Mouse (Mus musculus) gastrocnemius, postnatal 36 days (tissue): ENCODE data around the gene Ddhd1. TPM values are rescaled to one million over a fixed set of nuclear protein-coding genes. Genes with fewer than 3 reads are reported as not detected.

Source experiments
- DNase-seq, 2 experiments: peaks; one replicate each; pipeline ENCODE4 v3.0.0; 2022
- intact Hi-C: fragments of 180-260 bp; cut with DNase I; formaldehyde crosslinking; loops from one replicate; pipeline ENCODE4 v1.15.1; 2025
- total RNA-seq, 2 experiments: library from RNA; stranded (reverse); gene quantifications; 2 replicates each; pipeline ENCODE4 v1.2.3; 2021

Ddhd1 gene
- total RNA-seq, 2 experiments from 2014 or later: 2.7 to 3.3 TPM

DNA sequence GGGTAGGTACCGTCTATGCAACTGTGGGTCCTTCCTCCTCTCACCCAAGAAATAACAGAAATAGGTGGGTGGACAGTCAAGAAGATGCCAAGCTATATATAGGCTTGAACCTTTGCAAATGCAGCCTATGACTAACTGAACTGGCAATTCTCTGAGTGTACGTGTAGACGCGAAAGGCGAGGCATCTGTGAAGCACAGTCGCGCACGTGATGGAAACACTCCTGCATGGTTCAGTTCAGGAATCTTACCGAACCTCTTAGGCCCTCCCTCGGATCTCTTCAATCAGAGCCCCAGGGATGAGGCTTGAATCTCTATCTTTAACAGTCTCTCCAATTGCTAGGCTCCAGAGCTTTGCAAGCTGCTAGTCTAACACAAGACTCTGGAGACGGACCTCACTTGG lies 10.3 kb downstream of the Ddhd1 start:
- intact Hi-C loops: no loop called here
- no peak for DNase-seq

DNA sequence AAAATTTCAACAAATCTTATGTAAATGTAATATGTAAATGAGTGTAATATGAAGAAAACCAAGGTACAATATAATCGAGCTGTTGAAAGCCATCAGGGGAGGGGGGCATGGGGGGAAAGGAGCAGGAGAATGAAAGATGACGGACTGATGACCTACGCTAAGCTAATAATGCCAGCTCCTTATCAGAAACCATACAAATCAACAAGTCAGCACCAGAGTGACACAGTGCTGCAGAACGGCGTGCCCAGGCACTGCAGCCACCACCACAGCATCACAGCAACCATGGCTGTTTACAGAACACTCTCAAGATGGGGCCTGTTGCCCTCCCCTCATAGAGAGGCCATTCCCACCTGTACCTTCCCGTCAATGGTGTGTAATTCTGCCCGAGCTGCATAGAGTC lies 10.8 kb downstream of the Ddhd1 start:
- intact Hi-C loops: no loop called here
- no peak for DNase-seq

GRCm38 (mm10) chr14:45644786-45645185 lies 13.2 kb downstream of the Ddhd1 start:
- intact Hi-C loops: no loop called here
- no peak for DNase-seq

DNA sequence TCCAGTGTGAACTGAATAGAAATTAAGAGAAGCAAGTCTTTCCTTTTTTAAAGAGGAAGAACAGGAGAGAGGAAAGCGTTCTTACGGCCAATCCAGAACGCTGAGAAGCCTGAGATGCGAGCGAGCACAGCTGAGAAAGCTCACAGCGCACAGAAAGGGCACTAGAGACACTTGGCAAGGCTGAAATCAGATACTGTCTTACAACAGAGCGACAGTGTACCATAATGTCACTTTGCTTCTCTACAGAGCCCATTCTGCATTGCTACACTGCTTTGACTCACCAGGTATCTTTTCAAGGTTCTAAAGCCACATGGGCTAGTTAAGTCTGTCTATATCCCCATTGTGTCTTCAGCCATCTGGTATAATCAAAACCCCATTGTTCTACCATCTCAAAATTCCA lies 13.7 kb downstream of the Ddhd1 start:
- DNase-seq: no peak
- intact Hi-C loops: no loop called here

- intact Hi-C loops: no loop called here
- no peak for DNase-seq
These were observed 14.5 kb downstream of the Ddhd1 start for GRCm38 (mm10) chr14:45643461-45643860.

DNA sequence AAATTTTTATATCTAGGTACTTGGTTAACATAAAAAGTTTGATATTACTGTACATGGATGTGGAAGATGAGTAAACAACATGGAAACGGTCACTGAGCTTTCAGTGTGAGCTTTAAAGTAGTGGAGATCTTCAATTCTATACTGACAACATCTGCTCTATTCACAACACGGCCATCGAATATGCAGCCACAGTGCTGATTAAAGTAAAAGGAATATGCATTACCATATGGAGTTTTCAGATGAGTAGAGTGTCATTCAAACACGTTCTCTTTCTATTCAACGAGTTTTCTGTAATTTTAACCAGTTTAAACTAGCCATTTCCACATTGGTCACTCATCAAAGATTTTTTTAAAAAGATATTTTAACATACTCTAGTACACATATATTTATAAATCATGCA lies 15.1 kb downstream of the Ddhd1 start:
- DNase-seq: no peak
- intact Hi-C loops: no loop called here

GRCm38 (mm10) chr14:45642217-45642616 lies 15.7 kb downstream of the Ddhd1 start:
- intact Hi-C loops: no loop called here
- no peak for DNase-seq

DNA sequence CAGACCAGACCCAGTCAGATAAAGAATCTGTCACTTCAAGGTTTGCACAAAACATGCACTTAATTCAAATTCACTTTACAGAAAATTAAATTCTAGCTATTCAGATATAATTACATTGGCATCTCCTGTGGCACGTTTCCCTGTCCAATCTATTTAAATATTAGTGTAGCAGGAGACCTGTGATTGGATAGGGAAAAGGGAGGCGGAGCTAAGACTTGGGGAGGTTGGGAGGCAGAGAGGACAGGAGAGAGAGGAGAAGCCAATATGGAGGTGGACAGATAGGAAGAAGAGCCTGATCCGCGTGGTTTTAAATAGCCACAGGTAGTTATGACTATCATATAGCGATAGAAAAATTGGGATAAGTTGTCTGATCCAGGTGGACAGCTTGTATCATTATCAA lies 19.2 kb downstream of the Ddhd1 start:
- no peak for DNase-seq
- intact Hi-C loops: no loop called here

- intact Hi-C loops: no loop called here
- no peak for DNase-seq
These were observed 22.4 kb downstream of the Ddhd1 start for GRCm38 (mm10) chr14:45635496-45635895.

GRCm38 (mm10) chr14:45632756-45633537 lies 25.0 kb downstream of the Ddhd1 start:
- no peak for DNase-seq
- intact Hi-C loops: no loop called here

DNA sequence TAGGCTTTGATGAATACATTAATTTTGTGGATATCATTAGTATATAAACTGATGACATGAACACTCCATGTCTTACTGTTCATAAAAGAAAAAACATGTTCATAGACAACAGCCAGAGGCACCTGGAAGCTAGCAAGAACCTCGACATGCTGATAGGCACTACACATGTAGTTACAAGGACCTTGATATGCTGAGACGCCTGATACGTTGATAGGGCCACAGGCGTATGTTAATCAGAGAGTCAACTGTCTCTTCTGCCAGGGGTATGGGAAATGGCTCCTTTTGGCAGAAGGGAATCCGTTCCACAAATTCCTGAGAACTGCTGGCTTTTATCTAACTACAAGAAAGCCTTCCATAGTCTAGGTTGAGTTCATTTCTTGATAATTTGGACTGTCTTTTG lies 27.4 kb downstream of the Ddhd1 start:
- no peak for DNase-seq
- intact Hi-C loops: no loop called here

DNA sequence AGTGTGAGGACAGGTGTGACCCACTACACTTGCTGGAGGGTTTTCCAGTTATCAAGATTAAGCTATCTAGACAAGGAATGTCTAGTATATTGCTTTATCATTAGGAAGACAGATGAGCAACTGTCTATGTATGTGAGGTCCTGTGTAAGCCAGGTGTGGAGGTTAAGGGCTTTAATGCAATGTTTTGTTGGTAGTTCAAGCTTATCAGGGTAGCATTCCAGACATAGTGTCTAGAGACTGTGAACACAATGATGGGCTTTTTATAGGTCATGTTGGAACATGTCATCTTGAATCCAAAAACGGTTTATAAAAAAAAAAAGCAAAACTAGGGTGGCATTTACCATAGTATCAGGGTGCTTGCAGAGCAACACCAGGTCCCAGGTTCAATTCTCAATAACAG lies 28.0 kb downstream of the Ddhd1 start:
- DNase-seq: no peak
- intact Hi-C loops: no loop called here

DNA sequence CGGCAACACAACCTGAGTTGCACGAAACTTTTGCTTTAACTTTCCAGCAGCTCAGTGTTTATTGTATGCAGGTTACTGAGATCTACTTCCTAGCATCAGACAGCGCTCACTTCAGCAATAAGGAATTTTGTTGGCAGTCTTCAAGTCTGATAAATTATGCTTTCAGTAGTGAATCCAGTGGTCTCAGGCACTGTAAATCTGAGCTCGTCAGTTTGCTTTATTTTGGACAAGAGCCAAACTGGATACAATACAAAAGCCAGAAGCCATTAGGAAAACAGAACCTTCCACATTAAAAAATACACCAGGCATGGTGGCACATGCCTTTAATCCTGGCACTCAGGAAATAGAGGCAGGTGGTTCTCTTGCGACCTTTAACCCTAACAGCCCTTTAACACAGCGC lies 39.6 kb downstream of the Ddhd1 start:
- no peak for DNase-seq
- intact Hi-C loops: no loop called here

DNA sequence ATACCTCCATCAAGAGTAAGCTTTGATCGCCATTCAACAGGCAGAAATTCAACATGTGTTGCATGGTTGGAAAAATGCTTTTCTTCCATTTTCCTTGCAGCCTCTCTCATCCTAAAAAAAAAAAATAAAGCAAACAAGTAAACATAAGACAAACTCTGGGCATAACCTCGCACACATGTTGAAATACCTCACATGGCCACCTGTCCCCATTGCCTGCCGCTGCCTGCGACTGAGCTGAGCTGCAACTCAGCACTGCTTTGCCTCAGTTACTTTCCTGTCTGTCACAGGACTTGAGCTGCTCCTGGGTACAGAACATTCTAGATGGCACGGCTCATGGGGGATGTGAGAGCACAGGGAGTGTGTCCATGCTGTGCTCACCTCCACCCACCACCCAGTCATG lies 41.4 kb downstream of the Ddhd1 start:
- no peak for DNase-seq
- intact Hi-C loops: no loop called here

DNA sequence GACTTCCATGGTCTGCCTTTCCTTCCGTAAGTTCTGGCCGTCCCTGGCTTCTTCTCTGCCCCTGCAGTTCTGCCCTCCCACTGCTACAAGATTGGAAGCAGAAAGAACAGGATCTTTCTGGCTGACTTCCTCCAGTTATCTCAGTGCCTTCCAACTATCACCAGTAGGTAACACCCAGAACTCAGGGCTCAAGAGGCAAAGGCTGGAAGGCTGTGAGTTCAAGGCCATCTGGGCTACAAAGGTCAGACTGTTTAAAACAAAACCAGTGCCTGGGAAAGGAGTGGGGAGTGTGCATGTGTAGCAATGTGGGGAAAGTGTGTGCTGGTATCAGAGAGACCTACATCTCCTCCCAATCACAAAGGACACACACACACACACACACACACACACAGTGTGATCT lies 42.2 kb downstream of the Ddhd1 start:
- no peak for DNase-seq
- intact Hi-C loops: no loop called here

- intact Hi-C loops: no loop called here
- DNase-seq: no peak
These were observed 43.1 kb downstream of the Ddhd1 start for GRCm38 (mm10) chr14:45614822-45615221.

- DNase-seq: no peak
- intact Hi-C loops: no loop called here
These were observed 43.5 kb downstream of the Ddhd1 start for GRCm38 (mm10) chr14:45614406-45614805.

DNA sequence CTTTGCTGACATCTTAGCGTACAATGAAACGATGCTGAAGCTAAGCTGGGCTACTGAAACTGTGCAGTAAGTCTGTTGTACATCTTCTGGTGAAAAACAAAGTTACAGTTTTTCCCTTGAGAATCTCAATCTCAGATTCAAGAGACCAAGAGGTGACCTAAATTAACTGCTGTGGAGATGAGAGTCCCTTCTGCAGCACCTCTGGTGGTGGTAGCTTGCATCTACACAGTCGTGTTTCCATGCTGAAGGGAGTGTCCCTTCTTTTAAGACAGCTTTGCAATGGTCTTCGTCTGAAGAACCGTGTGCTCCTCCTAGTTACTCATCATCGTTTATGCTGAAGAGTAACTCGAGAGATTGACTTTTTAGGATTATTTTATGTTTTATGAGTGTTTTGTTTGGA lies 46.3 kb downstream of the Ddhd1 start:
- intact Hi-C loops: no loop called here
- DNase-seq: no peak

- no peak for DNase-seq
- intact Hi-C loops: loop anchor here (5.0 kb wide), 2 partner anchors 35 to 180 kb away; no protein-coding TSS in a partner anchor
These were observed 55.9 kb downstream of the Ddhd1 start for GRCm38 (mm10) chr14:45602002-45602401.

GRCm38 (mm10) chr14:45600587-45600986 lies 57.4 kb downstream of the Ddhd1 start:
- DNase-seq: no peak
- intact Hi-C loops: loop anchor here (5.0 kb wide), 2 partner anchors 33 to 178 kb away; no protein-coding TSS in a partner anchor

- intact Hi-C loops: no loop called here
- no peak for DNase-seq
These were observed 60.1 kb downstream of the Ddhd1 start for GRCm38 (mm10) chr14:45597855-45598254.

GRCm38 (mm10) chr14:45593261-45593660 lies 64.7 kb downstream of the Ddhd1 start:
- intact Hi-C loops: no loop called here
- no peak for DNase-seq

GRCm38 (mm10) chr14:45588403-45588802 lies 69.5 kb downstream of the Ddhd1 start:
- intact Hi-C loops: no loop called here
- no peak for DNase-seq
